Mouse (Mus musculus): Measurements from ENCODE around the gene Nphp4. TPM values are rescaled to one million over a fixed set of nuclear protein-coding genes. Genes with fewer than 3 reads are reported as not detected.
"Not testable (repeated sequence)": the region's sequence is repeated elsewhere in the genome, so short reads cannot be mapped to it uniquely, and the experiment has no call there.

Nphp4 gene
- total and polyA plus RNA-seq, 2 experiments from 2014 or later: 3.9 to 8.7 TPM

- no peak overlapping the region for H3K27ac ChIP-seq
- WGBS: 76% methylated on average over 18 of the region's 18 CpGs
- H3K9ac ChIP-seq (replicated peaks; ENCODE audit: low read length): no peak overlapping the region
- no peak overlapping the region for H3K4me2 ChIP-seq (ENCODE audit: low read depth, low read length)
- ATAC-seq: no peak
- no peaks in the 10 kb centered on the region for H3K36me3 ChIP-seq (ENCODE audit: insufficient read depth, low read length)
- no peaks in the 10 kb centered on the region for H3K27me3 ChIP-seq (ENCODE audit: insufficient read depth, low read length)
- H3K9me3 ChIP-seq (ENCODE audit: low read length): no peaks in the 10 kb centered on the region
- H3K4me1 ChIP-seq (ENCODE audit: insufficient read depth, low read length): peaks cover 11% of the 10 kb centered on the region
- no peak overlapping the region for H3K4me3 ChIP-seq (ENCODE audit: low read length)
- no peak for DNase-seq (ENCODE audit: low spot score)
- TF ChIP-seq CTCF (IDR thresholded peaks at IDR 0.05; ENCODE audit: low read depth): no peak
These were observed 73.1 kb downstream of the Nphp4 start for GRCm38 (mm10) chr4:152549507-152550202.

- DNase-seq (ENCODE audit: low spot score) (no peak), ATAC-seq (no peak)
- peaks cover 11% of the 10 kb centered on the region for H3K4me1 ChIP-seq (ENCODE audit: insufficient read depth, low read length)
- H3K9ac ChIP-seq (replicated peaks; ENCODE audit: low read length): no peak overlapping the region
- H3K4me3 ChIP-seq (ENCODE audit: low read length): no peak overlapping the region
- no peaks in the 10 kb centered on the region for H3K27me3 ChIP-seq (ENCODE audit: insufficient read depth, low read length)
- H3K4me2 ChIP-seq (ENCODE audit: low read depth, low read length): no peak overlapping the region
- H3K36me3 ChIP-seq (ENCODE audit: insufficient read depth, low read length): no peaks in the 10 kb centered on the region
- 85% methylated on average over 6 of the region's 6 CpGs for WGBS
- TF ChIP-seq CTCF (IDR thresholded peaks at IDR 0.05; ENCODE audit: low read depth): no peak
- no peak overlapping the region for H3K27ac ChIP-seq
- H3K9me3 ChIP-seq (ENCODE audit: low read length): no peaks in the 10 kb centered on the region
These were observed 73.7 kb downstream of the Nphp4 start for GRCm38 (mm10) chr4:152550203-152550549.

DNA sequence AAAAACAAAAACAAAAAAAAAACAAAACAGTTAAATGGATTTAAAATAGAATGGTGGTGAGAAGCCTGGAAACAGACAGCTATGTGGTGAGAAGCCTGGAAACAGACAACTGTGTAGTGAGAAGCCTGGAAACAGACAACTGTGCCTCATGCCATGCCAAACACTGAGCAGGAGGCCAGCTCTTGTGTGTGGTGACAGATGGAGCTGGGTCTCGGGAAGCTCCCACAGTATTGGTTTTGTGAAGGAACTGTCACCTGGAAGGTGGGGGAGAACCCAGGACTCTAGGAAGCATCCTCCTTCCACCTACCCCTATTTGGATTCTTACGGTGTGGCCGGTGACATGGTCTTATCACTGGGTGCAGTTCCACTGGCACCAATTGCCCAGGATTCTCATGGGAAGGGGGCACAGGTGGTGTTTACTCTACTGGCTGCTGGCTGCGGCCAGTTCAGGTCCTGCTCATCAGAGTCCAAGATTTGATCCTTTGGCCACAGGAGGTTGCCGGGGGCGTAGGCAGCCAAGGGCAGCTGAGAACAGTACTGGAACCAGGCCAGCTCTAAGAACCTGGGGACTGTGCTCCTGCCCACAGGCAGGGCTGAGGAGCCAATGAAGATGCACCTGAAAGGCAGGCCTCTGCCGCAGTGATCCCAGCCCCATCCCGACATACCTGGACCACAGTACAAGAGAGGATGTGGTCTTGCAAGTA lies 77.2 kb downstream of the Nphp4 start:
- 81% methylated on average over 8 of the region's 8 CpGs for WGBS
- DNase-seq (ENCODE audit: low spot score): no peak

DNA sequence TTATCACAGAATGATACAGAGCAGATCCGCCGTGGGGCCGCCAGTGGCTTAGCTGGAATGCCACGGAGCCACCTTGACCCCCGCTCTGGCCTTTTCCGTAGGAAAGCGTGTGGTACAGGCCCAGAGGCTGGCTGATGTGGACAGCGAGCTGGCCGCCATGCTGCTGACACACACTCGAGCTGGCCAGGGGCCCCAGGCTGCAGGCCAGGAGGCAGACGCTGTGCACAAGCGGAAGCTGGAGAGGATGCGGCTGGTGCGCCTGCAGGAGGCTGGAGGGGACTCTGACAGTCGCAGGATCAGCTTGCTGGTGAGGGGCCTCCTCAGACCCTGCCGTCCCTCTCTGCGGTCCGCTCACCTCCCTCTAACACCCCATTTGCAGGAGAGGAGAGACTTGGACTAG lies 77.9 kb downstream of the Nphp4 start:
- Histone ChIP-seq H3K4me2 (ENCODE audit: low read depth, low read length) (no peak overlapping the region), H3K27ac (no peak overlapping the region), H3K27me3 (ENCODE audit: insufficient read depth, low read length) (no peaks in the 10 kb centered on the region), H3K4me3 (ENCODE audit: low read length) (no peak overlapping the region), H3K9me3 (ENCODE audit: low read length) (no peaks in the 10 kb centered on the region), H3K36me3 (ENCODE audit: insufficient read depth, low read length) (no peaks in the 10 kb centered on the region), H3K9ac (replicated peaks; ENCODE audit: low read length) (no peak overlapping the region), H3K4me1 (ENCODE audit: insufficient read depth, low read length) (peaks cover 20% of the 10 kb centered on the region)
- TF ChIP-seq CTCF (IDR thresholded peaks at IDR 0.05; ENCODE audit: low read depth): no peak
- ATAC-seq: no peak
- 62% methylated on average over 18 of the region's 18 CpGs for WGBS
- DNase-seq (ENCODE audit: low spot score): no peak

More for the DNA sequence above, 77.2 kb downstream of the Nphp4 start:
- Histone ChIP-seq H3K27me3 (ENCODE audit: insufficient read depth, low read length) (no peaks in the 10 kb centered on the region), H3K4me1 (ENCODE audit: insufficient read depth, low read length) (peaks cover 14% of the 10 kb centered on the region), H3K9ac (replicated peaks; ENCODE audit: low read length) (no peak overlapping the region), H3K9me3 (ENCODE audit: low read length) (no peaks in the 10 kb centered on the region), H3K4me3 (ENCODE audit: low read length) (no peak overlapping the region), H3K27ac (no peak overlapping the region), H3K36me3 (ENCODE audit: insufficient read depth, low read length) (no peaks in the 10 kb centered on the region), H3K4me2 (ENCODE audit: low read depth, low read length) (no peak overlapping the region)
- ATAC-seq: no peak
- TF ChIP-seq CTCF (IDR thresholded peaks at IDR 0.05; ENCODE audit: low read depth): no peak

DNA sequence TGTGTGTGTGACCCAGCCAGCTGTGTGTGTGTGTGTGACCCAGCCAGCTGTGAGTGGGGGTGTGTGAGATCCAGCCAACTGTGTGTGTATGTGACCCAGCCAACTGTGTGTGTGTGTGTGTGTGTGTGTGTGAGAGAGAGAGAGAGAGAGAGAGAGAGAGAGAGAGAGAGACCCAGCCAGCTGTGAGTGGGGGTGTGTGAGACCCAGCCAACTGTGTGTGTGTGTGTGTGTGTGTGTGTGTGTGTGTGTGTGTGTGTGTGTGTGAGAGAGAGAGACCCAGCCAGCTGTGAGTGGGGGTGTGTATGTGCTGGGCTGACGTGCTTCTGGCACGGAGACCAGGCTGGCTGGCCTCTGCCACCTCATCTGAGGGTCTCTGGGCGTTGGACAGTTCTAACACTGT lies 79.3 kb downstream of the Nphp4 start:
- not testable (repeated sequence) for H3K9me3 ChIP-seq (ENCODE audit: low read length); ATAC-seq; DNase-seq (ENCODE audit: low spot score); H3K27me3 ChIP-seq (ENCODE audit: insufficient read depth, low read length); H3K4me3 ChIP-seq (ENCODE audit: low read length); H3K36me3 ChIP-seq (ENCODE audit: insufficient read depth, low read length); H3K9ac ChIP-seq (replicated peaks; ENCODE audit: low read length); H3K4me2 ChIP-seq (ENCODE audit: low read depth, low read length); H3K27ac ChIP-seq
- H3K4me1 ChIP-seq (ENCODE audit: insufficient read depth, low read length): peaks cover 24% of the 10 kb centered on the region
- 80% methylated on average over 3 of the region's 3 CpGs for WGBS

- no peaks in the 10 kb centered on the region for H3K27me3 ChIP-seq (ENCODE audit: insufficient read depth, low read length)
- no peak overlapping the region for H3K4me3 ChIP-seq (ENCODE audit: low read length)
- 14% methylated on average over 17 of the region's 17 CpGs for WGBS
- peak; percentile 81 for DNase-seq (ENCODE audit: low spot score)
- H3K27ac ChIP-seq: peak overlapping the region; percentile 56; the same call in 1 of the 2 replicates
- 0 out of 2 replicates have a peak overlapping the region, but pooled peaks have one; percentile 1 for H3K4me2 ChIP-seq (ENCODE audit: low read depth, low read length)
- H3K36me3 ChIP-seq (ENCODE audit: insufficient read depth, low read length): no peaks in the 10 kb centered on the region
- H3K4me1 ChIP-seq (ENCODE audit: insufficient read depth, low read length): peaks cover 24% of the 10 kb centered on the region
- TF ChIP-seq CTCF (IDR thresholded peaks at IDR 0.05; ENCODE audit: low read depth): no peak
- ATAC-seq: peak; percentile 81
- no peaks in the 10 kb centered on the region for H3K9me3 ChIP-seq (ENCODE audit: low read length)
- no peak overlapping the region for H3K9ac ChIP-seq (replicated peaks; ENCODE audit: low read length)
These were observed 81.7 kb downstream of the Nphp4 start for GRCm38 (mm10) chr4:152558246-152558645.

DNA sequence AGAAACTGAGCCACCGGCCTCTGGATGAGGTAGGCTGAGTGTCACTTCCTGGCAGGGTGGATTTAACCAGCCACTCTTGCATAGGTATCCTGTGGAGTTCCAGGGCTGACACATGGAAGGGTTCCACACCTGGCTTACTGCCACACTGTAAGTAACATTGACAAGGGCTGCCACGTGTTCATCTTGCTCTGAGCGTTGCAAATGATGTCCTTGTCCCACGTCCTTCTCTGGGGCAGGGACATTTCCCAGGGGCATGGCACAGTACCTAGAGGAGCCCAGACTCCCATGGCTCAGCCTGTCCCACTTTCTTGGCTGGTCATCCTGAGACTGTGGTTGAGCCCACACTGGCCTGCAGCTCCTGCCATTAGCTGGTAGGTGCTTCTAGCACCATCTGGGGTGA lies 91.5 kb downstream of the Nphp4 start:
- Histone ChIP-seq H3K9ac (replicated peaks; ENCODE audit: low read length) (no peak overlapping the region), H3K27ac (peak overlapping the region; percentile 60; the same call in 1 of the 2 replicates), H3K4me1 (ENCODE audit: insufficient read depth, low read length) (peaks cover 3% of the 10 kb centered on the region; the same call in 1 of the 2 replicates), H3K9me3 (ENCODE audit: low read length) (no peaks in the 10 kb centered on the region), H3K27me3 (ENCODE audit: insufficient read depth, low read length) (no peaks in the 10 kb centered on the region), H3K4me3 (ENCODE audit: low read length) (no peak overlapping the region), H3K4me2 (ENCODE audit: low read depth, low read length) (no peak overlapping the region), H3K36me3 (ENCODE audit: insufficient read depth, low read length) (no peaks in the 10 kb centered on the region)
- WGBS: 47% methylated on average over 4 of the region's 4 CpGs
- no peak for TF ChIP-seq CTCF (IDR thresholded peaks at IDR 0.05; ENCODE audit: low read depth)
- ATAC-seq: no peak
- DNase-seq (ENCODE audit: low spot score): no peak
